Comparison of ENCODE assay signal across 29 mouse cellular contexts in the genomic region with DNA sequence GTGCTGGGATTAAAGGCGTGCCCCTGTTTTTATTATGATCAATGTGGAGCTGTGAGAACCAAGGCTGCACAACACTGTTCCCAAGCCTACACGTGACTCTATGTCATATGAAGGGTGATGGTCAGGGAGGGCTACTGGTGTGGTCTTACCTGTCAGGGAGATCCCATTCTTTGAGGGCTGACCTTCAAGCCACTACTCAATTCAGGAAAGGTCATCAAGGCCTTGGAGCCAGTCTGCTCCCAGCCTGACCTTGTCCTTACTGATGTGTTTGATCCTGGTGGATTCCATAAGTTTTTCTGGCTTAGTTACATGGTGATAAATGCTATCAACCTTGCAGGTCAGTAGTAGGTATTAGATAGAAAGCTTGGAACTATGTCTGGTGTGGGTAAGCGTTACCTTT.
"Had no signal": no experiment of that assay in that cellular context is flagged by ENCODE, and none has a peak within 500 bp of the region (broad histone marks: within the 10 kb centered on the region; RNA-seq: fewer than 3 reads in every experiment).

No protein-coding gene starts in this region.

- H3K27ac ChIP-seq: limb, embryonic 10.5 days; limb, embryonic 12.5 days; limb, embryonic 13.5 days; limb, embryonic 15.5 days; liver, embryonic 12.5 days; liver, embryonic 13.5 days; liver, embryonic 14.5 days; liver, embryonic 15.5 days; lung, embryonic 15.5 days; macrophage; midbrain, embryonic 10.5 days; midbrain, embryonic 12.5 days; midbrain, embryonic 13.5 days; midbrain, embryonic 15.5 days; neural tube, embryonic 12.5 days; neural tube, embryonic 13.5 days had no signal

- DNase-seq: left cerebral cortex, postnatal 4 days; liver; liver, embryonic 13.5 days; liver, postnatal 0 days; lung, adult 18-20 months; lung, adult 2 months; lung, embryonic 14.5 days; lung, postnatal 10 days; lung, postnatal 14 days; lung, postnatal 36 days; lung, postnatal 4 days; midbrain, embryonic 14.5 days had no signal

- H3K4me3 ChIP-seq: limb, embryonic 10.5 days; limb, embryonic 12.5 days; limb, embryonic 13.5 days; limb, embryonic 15.5 days; liver, embryonic 12.5 days; liver, embryonic 13.5 days; liver, embryonic 15.5 days; lung, embryonic 15.5 days; megakaryocyte, embryonic 14.5 days; midbrain, embryonic 10.5 days; midbrain, embryonic 12.5 days; midbrain, embryonic 13.5 days; midbrain, embryonic 15.5 days; myocyte; neural tube, embryonic 12.5 days; neural tube, embryonic 13.5 days had no signal

- H3K4me1 ChIP-seq: liver, embryonic 12.5 days; liver, embryonic 13.5 days; liver, embryonic 15.5 days; midbrain, embryonic 10.5 days; neural tube, embryonic 12.5 days had no signal

- H3K36me3 ChIP-seq: liver, embryonic 15.5 days; midbrain, embryonic 12.5 days; midbrain, embryonic 13.5 days; midbrain, embryonic 15.5 days; neural tube, embryonic 13.5 days had no signal

- H3K9me3 ChIP-seq: limb, embryonic 10.5 days; limb, embryonic 12.5 days; limb, embryonic 13.5 days; limb, embryonic 15.5 days; liver, embryonic 12.5 days; liver, embryonic 13.5 days; liver, embryonic 15.5 days; lung, embryonic 15.5 days; megakaryocyte, embryonic 14.5 days; midbrain, embryonic 10.5 days; midbrain, embryonic 12.5 days; midbrain, embryonic 13.5 days; midbrain, embryonic 15.5 days; neural tube, embryonic 12.5 days; neural tube, embryonic 13.5 days had no signal

- H3K27me3 ChIP-seq: limb, embryonic 12.5 days; limb, embryonic 13.5 days; limb, embryonic 15.5 days; liver, embryonic 12.5 days; liver, embryonic 13.5 days; liver, embryonic 15.5 days; lung, embryonic 15.5 days; megakaryocyte, embryonic 14.5 days; midbrain, embryonic 12.5 days; midbrain, embryonic 13.5 days; midbrain, embryonic 15.5 days; neural tube, embryonic 12.5 days; neural tube, embryonic 13.5 days had no signal
